Mouse (Mus musculus) stomach, embryonic 16.5 days (tissue): ENCODE measurements at regions not wholly inside any gene's neighbourhood (a gene's known extent, or its start where the extent isn't known, plus 50 kb on each side); places are given as distances from the start of the nearest gene placed in this dataset.
"Not testable (repeated sequence)": the region's sequence is repeated elsewhere in the genome, so short reads cannot be mapped to it uniquely, and the experiment has no call there.

Experiments used
- ATAC-seq: fragments of 200-750 bp; cut with Nextera tagmentation; 2 replicates; pipeline ENCODE4 v1.8.0; 2017; ENCODE audit warnings: moderate number of reproducible peaks, moderate TSS enrichment; ENCODE audit not compliant: insufficient read depth, low FRiP score
- H3K27ac ChIP-seq: fragments of 300-500 bp; sonication (generic); 2 replicates; pipeline ENCODE4 v1.5.1; 2014; ENCODE audit warnings: low read length
- H3K27me3 ChIP-seq: fragments of 300-500 bp; sonication (generic); 2 replicates; pipeline ENCODE4 v1.6.1; 2014; ENCODE audit warnings: low read length, control low read depth, mixed read lengths; ENCODE audit not compliant: control insufficient read depth, insufficient read depth
- H3K36me3 ChIP-seq: fragments of 300-500 bp; sonication (generic); 2 replicates; pipeline ENCODE4 v1.6.1; 2014; ENCODE audit warnings: low read length; ENCODE audit not compliant: control insufficient read depth, insufficient read depth
- H3K4me1 ChIP-seq: fragments of 300-500 bp; sonication (generic); 2 replicates; pipeline ENCODE4 v1.6.1; 2014; ENCODE audit warnings: low read length, control low read depth, mixed read lengths; ENCODE audit not compliant: control insufficient read depth, insufficient read depth
- H3K4me2 ChIP-seq: fragments of 300-500 bp; sonication (generic); 2 replicates; pipeline ENCODE4 v1.6.1; 2014; ENCODE audit warnings: low read depth, low read length, mixed read lengths
- H3K4me3 ChIP-seq: fragments of 300-500 bp; sonication (generic); replicated peaks from 2 replicates; pipeline ENCODE4 v1.5.1; 2014; ENCODE audit warnings: mild to moderate bottlenecking, low read length
- H3K9ac ChIP-seq: fragments of 300-500 bp; sonication (generic); 2 replicates; pipeline ENCODE4 v1.6.1; 2014; ENCODE audit warnings: low read length
- H3K9me3 ChIP-seq: fragments of 300-500 bp; sonication (generic); replicated peaks from 2 replicates; pipeline ENCODE4 v1.6.1; 2016; ENCODE audit warnings: low read length, control low read depth; ENCODE audit not compliant: control insufficient read depth
- WGBS: fragments of 180-500 bp; shearing (Covaris S2); extraction: QIAGEN DNeasy Blood & Tissue Kit; methylation state at CpG from one replicate; pipeline ENCODE4 v1.1.7; 2014; 5-methylcytosine and 5-hydroxymethylcytosine counted together

DNA sequence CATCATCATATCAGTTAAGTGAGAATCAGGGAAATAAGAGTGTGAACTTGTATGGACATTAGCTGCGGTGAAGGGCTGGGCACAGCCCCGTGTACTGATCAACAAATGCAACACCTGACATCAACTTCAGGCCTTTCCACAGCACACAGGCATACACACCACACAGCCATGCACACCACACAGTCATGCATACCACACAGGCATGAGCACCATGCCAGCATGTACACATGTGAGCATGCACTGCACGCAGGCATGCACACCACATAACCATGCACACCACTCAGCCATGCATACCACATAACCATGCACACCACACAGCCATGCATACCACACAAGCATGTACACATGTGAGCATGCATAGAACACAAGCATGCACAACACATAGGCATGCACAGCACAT, 325.0 kb downstream of the Ajap1 start:
- Histone ChIP-seq H3K27me3 (no peaks in the 10 kb centered on the region), H3K9me3 (no peaks in the 10 kb centered on the region), H3K36me3 (no peaks in the 10 kb centered on the region), H3K4me2 (no peak overlapping the region), H3K4me1 (no peaks in the 10 kb centered on the region), H3K27ac (no peak overlapping the region), H3K9ac (no peak overlapping the region), H3K4me3 (no peak overlapping the region)
- no peak for ATAC-seq
- 91% methylated on average over 3 of the region's 3 CpGs for WGBS

DNA sequence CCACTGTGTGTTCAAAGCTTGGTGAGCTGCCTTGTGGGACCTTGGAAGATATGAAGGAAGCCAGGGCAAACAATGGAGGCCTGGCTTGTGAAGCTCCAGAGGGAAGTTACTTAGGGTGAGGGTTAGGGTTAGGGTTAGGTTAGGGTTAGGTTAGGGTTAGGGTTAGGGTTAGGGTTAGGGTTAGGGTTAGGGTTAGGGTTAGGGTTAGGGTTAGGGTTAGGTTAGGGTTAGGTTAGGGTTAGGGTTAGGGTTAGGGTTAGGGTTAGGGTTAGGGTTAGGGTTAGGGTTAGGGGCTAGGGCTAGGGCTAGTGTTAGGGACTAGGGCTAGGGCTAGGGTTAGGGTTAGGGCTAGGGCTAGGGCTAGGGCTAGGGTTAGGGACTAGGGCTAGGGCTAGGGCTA, 329.7 kb downstream of the Ajap1 start:
- not testable (repeated sequence) for ATAC-seq

DNA sequence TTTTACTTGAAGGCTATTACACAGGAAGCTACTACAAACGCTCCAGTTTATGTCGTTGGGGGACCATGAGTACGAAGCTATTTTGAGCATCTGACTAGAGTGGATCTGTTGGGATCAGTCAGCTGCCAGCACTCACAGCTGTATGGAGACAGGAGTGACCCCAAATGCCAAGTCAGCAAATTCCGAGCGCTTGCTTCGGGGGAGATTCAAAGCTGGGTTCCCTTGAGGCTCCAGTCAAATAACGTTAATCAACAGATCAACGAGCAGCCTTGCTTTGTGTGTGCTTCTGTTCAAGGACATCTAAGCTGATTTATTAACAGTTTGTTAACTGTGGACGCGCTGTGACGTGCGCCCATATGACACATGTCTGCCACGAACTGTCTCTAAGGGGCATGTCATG, 349.5 kb downstream of the Ajap1 start:
- Histone ChIP-seq H3K27ac (no peak overlapping the region), H3K4me2 (no peak overlapping the region), H3K36me3 (no peaks in the 10 kb centered on the region), H3K9me3 (no peaks in the 10 kb centered on the region), H3K4me1 (no peaks in the 10 kb centered on the region), H3K9ac (no peak overlapping the region), H3K27me3 (no peaks in the 10 kb centered on the region), H3K4me3 (no peak overlapping the region)
- 65% methylated on average over 13 of the region's 13 CpGs for WGBS
- no peak for ATAC-seq

More for the DNA sequence above, 329.7 kb downstream of the Ajap1 start:
- H3K4me3 ChIP-seq, H3K9me3 ChIP-seq, H3K36me3 ChIP-seq, H3K4me2 ChIP-seq, H3K27me3 ChIP-seq, H3K27ac ChIP-seq, H3K4me1 ChIP-seq, H3K9ac ChIP-seq: not testable (repeated sequence)

DNA sequence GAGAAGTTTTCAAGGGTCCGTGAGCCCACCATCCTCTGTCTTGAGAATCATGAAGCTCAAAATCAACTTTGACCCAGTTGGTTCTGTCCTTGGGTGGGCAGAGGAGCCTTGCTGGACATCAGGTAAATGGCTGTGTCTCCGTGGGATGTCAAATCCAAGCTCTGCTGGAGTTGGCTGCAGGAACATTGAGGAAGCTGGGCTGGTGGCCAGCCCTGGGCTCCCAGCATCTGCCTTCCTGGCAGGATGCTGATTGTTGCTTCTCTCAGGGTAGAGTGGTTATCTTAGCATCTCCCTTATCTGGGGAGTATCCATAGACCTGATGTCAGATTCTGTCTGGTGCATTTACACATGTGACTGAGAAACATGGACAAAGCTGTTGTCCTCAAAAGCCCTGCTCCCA, 353.3 kb downstream of the Ajap1 start:
- Histone ChIP-seq H3K9me3 (no peaks in the 10 kb centered on the region), H3K4me3 (no peak overlapping the region), H3K4me1 (no peaks in the 10 kb centered on the region), H3K27ac (no peak overlapping the region), H3K4me2 (no peak overlapping the region), H3K36me3 (no peaks in the 10 kb centered on the region), H3K27me3 (no peaks in the 10 kb centered on the region), H3K9ac (no peak overlapping the region)
- 93% methylated on average over 2 of the region's 2 CpGs for WGBS
- no peak for ATAC-seq

DNA sequence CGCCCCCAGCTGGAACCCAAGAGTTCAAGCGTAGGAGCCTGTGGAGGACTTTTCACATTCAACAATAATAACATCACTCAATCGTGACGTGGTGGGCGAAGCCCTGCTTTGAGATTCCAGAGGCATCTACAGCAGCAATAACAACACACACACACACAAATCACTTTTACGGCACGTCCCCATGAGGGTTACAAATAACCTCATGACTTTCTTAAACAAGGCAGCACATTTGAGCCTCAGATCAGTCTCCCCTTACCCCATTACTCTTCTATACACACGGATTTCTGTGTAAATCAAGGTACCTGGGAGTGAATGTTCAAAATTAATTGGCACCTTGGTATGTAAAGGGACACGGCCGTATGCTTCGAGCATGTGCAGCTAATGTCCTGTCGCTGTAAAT, 354.4 kb downstream of the Ajap1 start:
- no peak overlapping the region for H3K9ac ChIP-seq
- ATAC-seq = no peak
- H3K9me3 ChIP-seq = no peaks in the 10 kb centered on the region
- no peak overlapping the region for H3K4me3 ChIP-seq
- no peaks in the 10 kb centered on the region for H3K4me1 ChIP-seq
- H3K27me3 ChIP-seq = no peaks in the 10 kb centered on the region
- WGBS = 85% methylated on average over 12 of the region's 12 CpGs
- no peak overlapping the region for H3K4me2 ChIP-seq
- H3K27ac ChIP-seq = no peak overlapping the region
- H3K36me3 ChIP-seq = no peaks in the 10 kb centered on the region

DNA sequence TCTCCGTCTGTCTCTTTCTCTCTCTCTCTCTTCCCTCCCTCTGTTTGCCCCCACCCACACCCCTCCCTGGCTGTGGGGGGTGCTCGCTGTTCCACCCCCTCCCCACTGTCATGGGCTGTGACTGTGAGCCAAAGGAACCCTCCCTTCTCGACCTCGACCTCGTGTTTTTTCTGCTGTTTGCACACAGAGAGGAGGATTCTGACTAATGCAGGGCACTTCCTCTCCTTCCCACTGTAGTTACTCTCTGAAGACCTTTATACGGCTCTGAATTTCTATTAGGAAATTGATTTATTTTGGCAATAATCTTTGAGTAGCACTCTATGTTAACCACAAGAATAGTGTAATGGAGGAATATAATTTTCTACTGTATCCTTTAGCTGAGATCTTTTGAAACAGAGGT, 362.1 kb downstream of the Ajap1 start:
- no peak overlapping the region for H3K27ac ChIP-seq
- H3K4me3 ChIP-seq = no peak overlapping the region
- no peaks in the 10 kb centered on the region for H3K36me3 ChIP-seq
- no peak overlapping the region for H3K9ac ChIP-seq
- ATAC-seq = no peak
- no peaks in the 10 kb centered on the region for H3K27me3 ChIP-seq
- no peaks in the 10 kb centered on the region for H3K4me1 ChIP-seq
- 30% methylated on average over 6 of the region's 6 CpGs for WGBS
- no peak overlapping the region for H3K4me2 ChIP-seq
- H3K9me3 ChIP-seq = no peaks in the 10 kb centered on the region

DNA sequence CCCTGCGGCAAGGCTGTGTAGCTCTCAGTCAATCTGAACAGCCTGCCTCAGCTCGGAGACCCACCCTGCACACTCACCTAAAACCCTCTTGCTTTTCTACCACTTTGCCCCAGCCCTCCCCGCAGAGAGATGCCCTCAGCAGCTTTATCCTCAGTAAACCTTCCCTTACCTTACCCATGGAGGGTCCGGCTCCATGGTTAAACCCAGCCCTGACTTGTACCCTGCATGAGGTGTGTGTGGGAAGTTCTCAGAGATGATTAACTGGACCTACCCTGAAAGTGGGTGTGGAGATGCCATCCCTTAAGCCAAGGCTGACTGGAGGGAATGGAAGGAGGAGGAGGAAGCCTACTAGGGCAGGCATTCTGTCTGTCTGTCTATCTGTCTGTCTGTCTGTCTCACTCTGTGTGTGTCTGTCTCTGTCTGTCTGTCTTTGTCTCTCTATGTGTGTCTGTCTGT, 362.9 kb downstream of the Ajap1 start:
- no peak for ATAC-seq
- Histone ChIP-seq H3K9me3 (no peaks in the 10 kb centered on the region), H3K9ac (no peak overlapping the region), H3K27ac (no peak overlapping the region), H3K27me3 (no peaks in the 10 kb centered on the region), H3K36me3 (no peaks in the 10 kb centered on the region), H3K4me1 (no peaks in the 10 kb centered on the region), H3K4me2 (no peak overlapping the region), H3K4me3 (no peak overlapping the region)
- 69% methylated on average over 4 of the region's 4 CpGs for WGBS

DNA sequence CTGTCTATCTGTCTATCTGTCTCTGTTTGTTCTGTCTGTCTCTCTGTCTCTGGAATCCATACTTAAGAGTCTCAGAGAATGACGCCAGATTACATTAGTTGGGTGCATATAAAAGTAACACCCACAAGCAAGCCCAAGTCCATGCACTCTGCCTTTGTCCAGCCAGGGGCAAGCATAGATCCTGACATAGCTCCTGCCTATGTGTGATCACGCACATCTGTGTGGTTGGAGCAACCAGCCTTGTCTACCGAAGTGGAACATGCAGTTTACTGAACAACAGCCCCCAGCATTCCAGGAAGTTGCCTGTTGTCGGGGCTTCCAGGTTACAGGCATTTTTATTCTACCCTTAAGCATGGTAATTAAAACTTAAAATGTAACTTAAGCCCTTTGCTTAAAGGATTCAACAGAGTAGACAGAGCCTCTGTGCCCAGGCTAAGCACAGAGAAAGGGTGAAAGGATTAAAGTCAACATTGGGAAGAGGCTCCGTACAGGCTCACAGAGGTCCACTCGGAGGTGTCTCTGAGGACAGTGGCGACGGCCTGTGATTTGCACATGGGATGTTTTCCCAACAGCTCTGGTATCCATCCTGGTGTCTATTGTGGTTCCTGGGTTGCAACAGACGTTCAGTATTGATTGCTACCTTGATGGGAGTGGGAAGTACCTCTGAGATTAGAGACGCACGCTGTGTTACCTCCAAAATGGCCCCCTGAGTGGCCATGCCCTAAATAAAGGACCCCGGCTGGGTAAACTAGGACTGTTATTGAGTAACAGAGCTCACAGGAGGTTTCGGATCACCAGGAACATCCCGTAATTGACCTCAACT, 363.6 kb downstream of the Ajap1 start:
- no peak for ATAC-seq
- WGBS = 70% methylated on average over 14 of the region's 14 CpGs
- no peaks in the 10 kb centered on the region for H3K36me3 ChIP-seq
- no peak overlapping the region for H3K4me2 ChIP-seq
- H3K27ac ChIP-seq = no peak overlapping the region
- no peak overlapping the region for H3K9ac ChIP-seq
- H3K4me3 ChIP-seq = no peak overlapping the region
- no peaks in the 10 kb centered on the region for H3K4me1 ChIP-seq
- H3K9me3 ChIP-seq = no peaks in the 10 kb centered on the region
- no peaks in the 10 kb centered on the region for H3K27me3 ChIP-seq

DNA sequence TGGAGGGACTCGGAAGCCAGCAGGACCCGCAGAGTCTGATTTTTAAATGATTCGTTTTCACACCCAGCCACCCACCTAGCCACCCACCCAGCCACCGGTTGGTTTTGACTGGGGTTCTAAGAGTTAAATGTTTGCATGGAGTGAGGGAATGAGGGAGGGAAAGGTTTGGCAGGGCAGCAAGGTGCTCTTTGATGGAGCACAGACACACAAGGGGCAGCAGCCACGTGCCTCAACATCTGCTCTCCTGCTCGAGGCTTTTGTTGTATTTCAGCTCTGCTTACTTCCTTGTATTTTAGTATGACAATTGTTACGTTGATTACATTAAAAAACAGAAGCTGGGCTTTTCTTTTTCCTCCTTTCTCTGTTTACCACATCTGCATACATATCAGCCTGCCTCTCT, 367.6 kb downstream of the Ajap1 start:
- Histone ChIP-seq H3K4me2 (no peak overlapping the region), H3K4me1 (no peaks in the 10 kb centered on the region), H3K36me3 (no peaks in the 10 kb centered on the region), H3K9me3 (0 out of 2 replicates have a peak, but pooled peaks cover 4% of the 10 kb centered on the region), H3K9ac (no peak overlapping the region), H3K27ac (no peak overlapping the region), H3K4me3 (no peak overlapping the region), H3K27me3 (no peaks in the 10 kb centered on the region)
- WGBS = 53% methylated on average over 7 of the region's 7 CpGs
- ATAC-seq = no peak
